Mouse (Mus musculus): Measurements from ENCODE around the gene Lingo2. TPM values are rescaled to one million over a fixed set of nuclear protein-coding genes. Genes with fewer than 3 reads are reported as not detected.

The Lingo2 gene
- polyA plus RNA-seq, 1 experiment from 2014 or later: 0.05 TPM

GRCm38 (mm10) chr4:36325603-36326002 is 625.9 kb downstream of the Lingo2 start:
- no peak overlapping the region for H3K4me3 ChIP-seq (ENCODE audit: low read depth, low read length)
- no peaks in the 10 kb centered on the region for H3K36me3 ChIP-seq (ENCODE audit: insufficient read depth, low read length)
- no peak for DNase-seq (ENCODE audit: low spot score)
- no peak overlapping the region for H3K27ac ChIP-seq (ENCODE audit: low read length)
- no peak overlapping the region for H3K9ac ChIP-seq (replicated peaks; ENCODE audit: low read depth)
- H3K4me2 ChIP-seq (replicated peaks; ENCODE audit: low read depth, low read length): no peak overlapping the region
- H3K9me3 ChIP-seq (ENCODE audit: low read length): no peaks in the 10 kb centered on the region
- H3K4me1 ChIP-seq (ENCODE audit: insufficient read depth, low read depth, low read length): no peaks in the 10 kb centered on the region
- H3K27me3 ChIP-seq (replicated peaks; ENCODE audit: insufficient read depth, low read length): no peaks in the 10 kb centered on the region
- TF ChIP-seq EP300 (IDR thresholded peaks at IDR 0.05) (no peak), CTCF (IDR thresholded peaks at IDR 0.05) (no peak)
- ATAC-seq: no peak

GRCm38 (mm10) chr4:36313067-36313466 is 638.5 kb downstream of the Lingo2 start:
- H3K36me3 ChIP-seq (ENCODE audit: insufficient read depth, low read length): no peaks in the 10 kb centered on the region
- H3K9me3 ChIP-seq (ENCODE audit: low read length): no peaks in the 10 kb centered on the region
- H3K9ac ChIP-seq (replicated peaks; ENCODE audit: low read depth): no peak overlapping the region
- no peaks in the 10 kb centered on the region for H3K4me1 ChIP-seq (ENCODE audit: insufficient read depth, low read depth, low read length)
- no peak overlapping the region for H3K4me2 ChIP-seq (replicated peaks; ENCODE audit: low read depth, low read length)
- TF ChIP-seq EP300 (IDR thresholded peaks at IDR 0.05): no peak
- TF ChIP-seq CTCF (IDR thresholded peaks at IDR 0.05): no peak
- 52% methylated on average over 2 of the region's 2 CpGs for WGBS
- DNase-seq (ENCODE audit: low spot score) (no peak), ATAC-seq (no peak)
- no peaks in the 10 kb centered on the region for H3K27me3 ChIP-seq (replicated peaks; ENCODE audit: insufficient read depth, low read length)
- H3K4me3 ChIP-seq (ENCODE audit: low read depth, low read length): no peak overlapping the region
- H3K27ac ChIP-seq (ENCODE audit: low read length): no peak overlapping the region

- no peaks in the 10 kb centered on the region for H3K4me1 ChIP-seq (ENCODE audit: insufficient read depth, low read depth, low read length)
- H3K9ac ChIP-seq (replicated peaks; ENCODE audit: low read depth): no peak overlapping the region
- DNase-seq (ENCODE audit: low spot score): no peak
- H3K27me3 ChIP-seq (replicated peaks; ENCODE audit: insufficient read depth, low read length): no peaks in the 10 kb centered on the region
- H3K36me3 ChIP-seq (ENCODE audit: insufficient read depth, low read length): no peaks in the 10 kb centered on the region
- no peak overlapping the region for H3K27ac ChIP-seq (ENCODE audit: low read length)
- ATAC-seq: no peak
- TF ChIP-seq CTCF (IDR thresholded peaks at IDR 0.05): no peak
- TF ChIP-seq EP300 (IDR thresholded peaks at IDR 0.05): no peak
- H3K4me3 ChIP-seq (ENCODE audit: low read depth, low read length): no peak overlapping the region
- H3K4me2 ChIP-seq (replicated peaks; ENCODE audit: low read depth, low read length): no peak overlapping the region
- no peaks in the 10 kb centered on the region for H3K9me3 ChIP-seq (ENCODE audit: low read length)
- WGBS: 80% methylated on average over 6 of the region's 6 CpGs
These were observed 640.1 kb downstream of the Lingo2 start for GRCm38 (mm10) chr4:36311431-36311830.

DNA sequence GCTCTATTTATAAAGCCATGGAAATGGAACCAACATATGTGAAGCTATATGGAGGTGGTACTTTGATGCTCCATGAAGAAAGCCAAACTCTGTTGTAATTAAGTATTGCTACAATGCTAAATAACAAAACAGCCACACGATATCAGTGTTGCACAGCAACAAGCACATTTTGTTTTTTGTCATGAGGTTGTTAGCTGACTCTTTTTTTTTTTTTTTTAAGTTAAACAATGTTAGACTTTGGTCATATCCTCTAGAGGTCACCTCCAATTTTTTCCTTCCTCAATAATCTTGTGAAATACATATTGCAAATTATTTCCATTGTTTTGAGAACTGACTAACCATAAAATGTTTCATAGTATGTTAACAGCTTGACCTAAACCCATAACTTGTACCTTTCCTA is 646.3 kb downstream of the Lingo2 start:
- Histone ChIP-seq H3K27ac (ENCODE audit: low read length) (no peak overlapping the region), H3K9me3 (ENCODE audit: low read length) (no peaks in the 10 kb centered on the region), H3K27me3 (replicated peaks; ENCODE audit: insufficient read depth, low read length) (no peaks in the 10 kb centered on the region), H3K9ac (replicated peaks; ENCODE audit: low read depth) (no peak overlapping the region), H3K4me2 (replicated peaks; ENCODE audit: low read depth, low read length) (no peak overlapping the region), H3K4me3 (ENCODE audit: low read depth, low read length) (no peak overlapping the region), H3K4me1 (ENCODE audit: insufficient read depth, low read depth, low read length) (no peaks in the 10 kb centered on the region), H3K36me3 (ENCODE audit: insufficient read depth, low read length) (no peaks in the 10 kb centered on the region)
- DNase-seq (ENCODE audit: low spot score): no peak
- 82% methylated on average over 1 of the region's 1 CpGs for WGBS
- ATAC-seq: no peak
- TF ChIP-seq CTCF (IDR thresholded peaks at IDR 0.05) (no peak), EP300 (IDR thresholded peaks at IDR 0.05) (no peak)

DNA sequence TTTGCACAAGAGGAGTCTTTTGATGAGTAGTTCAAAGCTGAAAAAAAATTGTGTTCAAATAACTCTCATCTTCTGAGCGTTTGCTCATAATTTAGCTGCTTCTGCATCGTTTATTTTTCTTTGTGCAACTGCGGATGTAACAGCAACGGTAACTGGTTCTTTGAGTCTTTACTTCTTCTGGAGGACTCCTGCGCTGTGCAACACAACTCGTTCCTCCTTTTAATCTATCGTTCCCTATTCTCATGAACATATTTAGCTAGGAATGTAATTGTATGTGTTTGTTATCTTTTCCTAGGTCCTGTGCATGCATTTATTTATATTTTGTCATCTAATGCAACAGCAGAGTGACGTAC is 661.9 kb downstream of the Lingo2 start:
- H3K36me3 ChIP-seq (ENCODE audit: insufficient read depth, low read length): no peaks in the 10 kb centered on the region
- no peak overlapping the region for H3K4me3 ChIP-seq (ENCODE audit: low read depth, low read length)
- WGBS: 42% methylated on average over 8 of the region's 8 CpGs
- H3K27ac ChIP-seq (ENCODE audit: low read length): no peak overlapping the region
- TF ChIP-seq CTCF (IDR thresholded peaks at IDR 0.05): no peak
- no peak for TF ChIP-seq EP300 (IDR thresholded peaks at IDR 0.05)
- ATAC-seq: no peak
- no peak for DNase-seq (ENCODE audit: low spot score)
- peak overlapping the region; percentile 44 for H3K4me2 ChIP-seq (replicated peaks; ENCODE audit: low read depth, low read length)
- no peaks in the 10 kb centered on the region for H3K4me1 ChIP-seq (ENCODE audit: insufficient read depth, low read depth, low read length)
- no peaks in the 10 kb centered on the region for H3K27me3 ChIP-seq (replicated peaks; ENCODE audit: insufficient read depth, low read length)
- H3K9me3 ChIP-seq (ENCODE audit: low read length): no peaks in the 10 kb centered on the region
- H3K9ac ChIP-seq (replicated peaks; ENCODE audit: low read depth): no peak overlapping the region; the same call in 1 of the 2 replicates

DNA sequence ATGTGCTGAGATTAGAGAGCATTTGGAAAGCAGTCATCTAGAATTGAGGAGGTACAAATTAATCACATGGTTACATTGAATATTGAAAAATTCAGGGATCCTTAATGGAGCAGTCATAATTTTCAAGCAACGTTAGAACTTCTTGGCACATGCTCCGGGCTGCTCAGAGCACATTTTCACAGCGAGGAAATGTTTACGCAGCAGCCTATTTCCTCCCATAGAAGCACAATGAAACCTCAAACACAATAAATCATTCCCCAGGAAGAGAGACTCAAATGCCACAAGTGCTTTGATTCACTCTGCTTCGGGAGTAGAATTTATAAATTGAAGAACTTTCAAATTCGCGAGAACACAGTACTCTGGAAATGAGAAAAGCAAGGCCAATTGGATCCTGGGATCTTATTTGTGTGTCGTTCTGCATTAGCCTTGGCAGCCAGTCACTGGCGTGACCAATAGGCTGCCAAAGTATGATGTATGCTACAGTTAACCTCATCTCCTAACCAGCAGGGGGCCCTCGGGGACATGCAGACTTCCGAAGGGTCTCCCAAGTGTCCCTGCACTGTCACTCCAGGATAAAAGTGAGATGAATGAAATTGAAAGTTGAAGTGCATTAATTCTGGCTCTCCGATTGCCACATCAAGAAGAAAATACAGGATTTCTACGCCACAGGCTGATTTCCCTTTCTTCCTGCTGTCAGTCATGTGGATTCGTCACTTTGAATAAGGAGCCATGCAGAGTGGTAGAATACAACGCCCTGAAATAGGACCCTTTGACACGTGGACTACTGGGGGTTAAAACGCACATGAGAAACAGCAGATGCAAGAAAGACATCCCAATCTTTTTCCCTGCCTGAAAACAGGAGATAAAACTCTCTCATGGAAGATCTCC is 662.5 kb downstream of the Lingo2 start:
- H3K9me3 ChIP-seq (ENCODE audit: low read length): no peaks in the 10 kb centered on the region
- no peak overlapping the region; the same call in 1 of the 2 replicates for H3K9ac ChIP-seq (replicated peaks; ENCODE audit: low read depth)
- peak overlapping the region; percentile 44 for H3K4me2 ChIP-seq (replicated peaks; ENCODE audit: low read depth, low read length)
- WGBS: 16% methylated on average over 17 of the region's 17 CpGs
- no peaks in the 10 kb centered on the region for H3K27me3 ChIP-seq (replicated peaks; ENCODE audit: insufficient read depth, low read length)
- DNase-seq (ENCODE audit: low spot score) (peak; percentile 65), ATAC-seq (peak; percentile 83)
- H3K4me1 ChIP-seq (ENCODE audit: insufficient read depth, low read depth, low read length): no peaks in the 10 kb centered on the region
- H3K27ac ChIP-seq (ENCODE audit: low read length): no peak overlapping the region
- peak overlapping the region; percentile 31 for H3K4me3 ChIP-seq (ENCODE audit: low read depth, low read length)
- no peaks in the 10 kb centered on the region for H3K36me3 ChIP-seq (ENCODE audit: insufficient read depth, low read length)
- TF ChIP-seq EP300 (IDR thresholded peaks at IDR 0.05) (no peak), CTCF (IDR thresholded peaks at IDR 0.05) (peak; percentile 73)
